Mouse (Mus musculus): ENCODE measurements around the gene Tdrkh.

- TF ChIP-seq CTCF (IDR thresholded peaks at IDR 0.05; ENCODE audit: low read depth, low read length), result no peak
- TF ChIP-seq POLR2A (IDR thresholded peaks at IDR 0.05; ENCODE audit: borderline replicate concordance, low read depth, low read length), result no peak
These were observed 44.0 kb downstream of the Tdrkh start for GRCm38 (mm10) chr3:94457055-94457454.
